Mouse (Mus musculus): ENCODE measurements around the gene Rcan2. TPM values are rescaled to one million over a fixed set of nuclear protein-coding genes. Genes with fewer than 3 reads are reported as not detected.

Gene Rcan2
- 2.6 and 3.1 TPM in 2 replicates for polyA plus RNA-seq (2011; ENCODE audit: insufficient read depth, insufficient read length, low read depth, missing spikeins)

DNA sequence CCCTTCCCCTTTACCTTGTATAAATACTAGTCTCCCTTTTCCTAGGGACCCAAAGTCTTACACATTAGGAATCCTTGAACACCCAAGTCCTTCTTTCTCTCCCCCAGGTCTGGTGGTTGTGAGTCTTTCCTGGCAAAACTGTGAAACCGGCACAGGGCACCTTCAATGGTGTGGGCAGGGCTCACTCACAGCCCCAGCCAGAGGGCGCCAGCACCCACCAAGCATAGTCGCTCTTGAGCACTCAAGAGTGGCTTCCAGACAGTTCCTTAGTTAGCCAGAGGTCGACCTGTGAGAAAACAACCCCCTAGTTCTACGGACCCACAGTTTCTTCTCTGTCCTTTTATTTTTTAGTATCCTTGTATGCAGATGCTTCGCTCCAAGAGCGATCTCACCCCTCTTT is at the start of gene Rcan2:
Gene Rcan2 (plus strand): TSS at position 275 of the 400 bp plus-strand sequence.
- Histone ChIP-seq H3K27ac (ENCODE audit: insufficient read depth, low read length) (no peak within 1 kb of the TSS), H3K27me3 (ENCODE audit: control insufficient read depth, insufficient read depth, low read length, poor library complexity, severe bottlenecking) (no peaks in the 10 kb centered on the region; the same call in 1 of the 2 replicates), H3K9ac (ENCODE audit: low read depth, poor library complexity, severe bottlenecking) (peak within 1 kb of the TSS; percentile 33), H3K4me1 (ENCODE audit: control insufficient read depth, insufficient read depth, low read length) (no peaks in the 10 kb centered on the region), H3K9me3 (replicated peaks; ENCODE audit: control insufficient read depth, insufficient read depth, low read length, poor library complexity, severe bottlenecking) (no peaks in the 10 kb centered on the region), H3K36me3 (ENCODE audit: control insufficient read depth, insufficient read depth, low read length, poor library complexity, severe bottlenecking) (no peaks in the 10 kb centered on the region), H3K4me3 (ENCODE audit: low read depth, low read length) (peak within 1 kb of the TSS; percentile 79)
- TF ChIP-seq POLR2A (IDR thresholded peaks at IDR 0.05; ENCODE audit: insufficient read depth, low read length) (no peak), CTCF (IDR thresholded peaks at IDR 0.05; ENCODE audit: low read depth, low read length) (peak; percentile 73)

DNA sequence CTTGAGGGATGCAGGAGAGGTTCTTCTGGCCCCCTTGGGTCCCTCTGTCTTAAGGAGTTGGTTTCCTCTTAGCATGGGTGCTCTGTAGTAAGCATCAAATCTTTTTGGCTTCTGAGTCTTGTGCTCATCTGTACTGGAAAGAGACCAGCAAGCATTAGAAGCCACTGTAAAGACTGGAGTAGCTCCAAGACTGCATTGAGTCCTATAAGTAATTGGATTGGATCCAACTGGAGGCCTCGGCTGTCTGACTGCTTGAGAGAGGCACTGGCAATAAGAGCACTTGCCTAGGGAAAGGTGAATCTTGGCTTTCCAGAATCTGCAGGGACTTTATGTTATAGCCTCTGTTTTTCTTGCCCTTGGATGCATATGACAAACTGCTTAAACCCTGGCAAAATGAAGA is 48.3 kb upstream of the Rcan2 start:
- Histone ChIP-seq H3K9me3 (replicated peaks; ENCODE audit: control insufficient read depth, insufficient read depth, low read length, poor library complexity, severe bottlenecking) (no peaks in the 10 kb centered on the region), H3K4me3 (ENCODE audit: low read depth, low read length) (no peak overlapping the region), H3K9ac (ENCODE audit: low read depth, poor library complexity, severe bottlenecking) (no peak overlapping the region), H3K4me1 (ENCODE audit: control insufficient read depth, insufficient read depth, low read length) (no peaks in the 10 kb centered on the region), H3K27me3 (ENCODE audit: control insufficient read depth, insufficient read depth, low read length, poor library complexity, severe bottlenecking) (no peaks in the 10 kb centered on the region), H3K36me3 (ENCODE audit: control insufficient read depth, insufficient read depth, low read length, poor library complexity, severe bottlenecking) (no peaks in the 10 kb centered on the region), H3K27ac (ENCODE audit: insufficient read depth, low read length) (no peak overlapping the region)
- TF ChIP-seq CTCF (IDR thresholded peaks at IDR 0.05; ENCODE audit: low read depth, low read length) (no peak), POLR2A (IDR thresholded peaks at IDR 0.05; ENCODE audit: insufficient read depth, low read length) (no peak), EP300 (IDR thresholded peaks at IDR 0.05; ENCODE audit: insufficient read depth, low read depth, low read length) (no peak)

DNA sequence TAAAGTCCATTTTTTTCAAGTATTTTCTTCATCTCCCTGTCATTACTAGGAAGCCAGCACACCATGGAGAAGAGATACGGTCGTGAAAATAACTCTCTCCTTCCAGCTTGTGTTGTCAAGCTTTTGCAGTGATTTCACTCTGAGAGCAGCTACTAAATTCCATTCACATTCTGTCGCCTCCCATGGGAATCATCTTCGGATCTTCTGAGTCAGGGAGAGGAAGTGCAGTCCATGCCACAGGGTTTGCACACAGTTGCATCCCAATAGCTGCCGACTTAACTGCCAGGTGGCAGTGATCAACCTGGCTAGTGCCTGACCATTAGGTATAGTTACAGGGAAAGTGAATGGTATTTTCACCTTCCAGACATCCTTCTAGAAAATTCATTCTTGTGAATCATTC is 46.5 kb upstream of the Rcan2 start:
- Histone ChIP-seq H3K27ac (ENCODE audit: insufficient read depth, low read length) (no peak overlapping the region), H3K9ac (ENCODE audit: low read depth, poor library complexity, severe bottlenecking) (no peak overlapping the region), H3K27me3 (ENCODE audit: control insufficient read depth, insufficient read depth, low read length, poor library complexity, severe bottlenecking) (no peaks in the 10 kb centered on the region), H3K9me3 (replicated peaks; ENCODE audit: control insufficient read depth, insufficient read depth, low read length, poor library complexity, severe bottlenecking) (no peaks in the 10 kb centered on the region), H3K4me1 (ENCODE audit: control insufficient read depth, insufficient read depth, low read length) (no peaks in the 10 kb centered on the region), H3K36me3 (ENCODE audit: control insufficient read depth, insufficient read depth, low read length, poor library complexity, severe bottlenecking) (no peaks in the 10 kb centered on the region), H3K4me3 (ENCODE audit: low read depth, low read length) (no peak overlapping the region)
- TF ChIP-seq EP300 (IDR thresholded peaks at IDR 0.05; ENCODE audit: insufficient read depth, low read depth, low read length) (no peak), CTCF (IDR thresholded peaks at IDR 0.05; ENCODE audit: low read depth, low read length) (no peak), POLR2A (IDR thresholded peaks at IDR 0.05; ENCODE audit: insufficient read depth, low read length) (no peak)

DNA sequence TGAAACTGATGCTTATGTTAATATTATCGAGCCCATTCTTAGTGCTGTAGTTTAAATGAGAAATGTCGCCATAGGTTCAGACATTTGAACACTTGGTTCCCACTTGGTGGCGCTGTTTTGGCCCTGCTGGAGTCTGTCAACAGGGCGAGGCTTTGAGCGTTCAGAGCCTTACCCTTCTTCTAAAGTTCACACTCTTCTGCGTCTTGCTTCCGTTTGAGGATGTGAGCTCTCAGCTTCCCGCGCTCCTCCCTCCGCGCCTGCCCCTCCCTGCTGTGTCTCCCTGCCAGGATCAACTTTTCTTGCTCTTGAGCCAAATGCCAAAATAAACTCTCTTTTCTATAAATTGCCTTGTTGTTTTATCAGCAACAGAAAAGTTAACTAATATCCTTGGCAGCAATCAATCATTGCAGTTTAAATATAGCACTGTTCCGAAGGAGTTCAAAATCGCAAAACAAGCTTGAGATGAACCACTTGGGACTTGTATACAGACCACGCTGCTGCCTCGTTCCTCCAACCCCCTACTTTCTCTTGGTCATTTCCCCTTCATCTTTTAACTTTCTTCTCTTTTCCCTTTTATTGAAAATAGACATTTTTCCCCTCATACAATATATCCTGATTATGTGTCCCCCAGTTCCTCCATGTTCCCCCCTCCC is 42.4 kb upstream of the Rcan2 start:
- H3K27me3 ChIP-seq (ENCODE audit: control insufficient read depth, insufficient read depth, low read length, poor library complexity, severe bottlenecking): no peaks in the 10 kb centered on the region
- H3K9ac ChIP-seq (ENCODE audit: low read depth, poor library complexity, severe bottlenecking): no peak overlapping the region
- no peaks in the 10 kb centered on the region for H3K36me3 ChIP-seq (ENCODE audit: control insufficient read depth, insufficient read depth, low read length, poor library complexity, severe bottlenecking)
- H3K4me1 ChIP-seq (ENCODE audit: control insufficient read depth, insufficient read depth, low read length): no peaks in the 10 kb centered on the region
- no peaks in the 10 kb centered on the region for H3K9me3 ChIP-seq (replicated peaks; ENCODE audit: control insufficient read depth, insufficient read depth, low read length, poor library complexity, severe bottlenecking)
- H3K27ac ChIP-seq (ENCODE audit: insufficient read depth, low read length): no peak overlapping the region
- no peak for TF ChIP-seq POLR2A (IDR thresholded peaks at IDR 0.05; ENCODE audit: insufficient read depth, low read length)
- no peak for TF ChIP-seq EP300 (IDR thresholded peaks at IDR 0.05; ENCODE audit: insufficient read depth, low read depth, low read length)
- peak; percentile 32 for TF ChIP-seq CTCF (IDR thresholded peaks at IDR 0.05; ENCODE audit: low read depth, low read length)
- H3K4me3 ChIP-seq (ENCODE audit: low read depth, low read length): no peak overlapping the region

DNA sequence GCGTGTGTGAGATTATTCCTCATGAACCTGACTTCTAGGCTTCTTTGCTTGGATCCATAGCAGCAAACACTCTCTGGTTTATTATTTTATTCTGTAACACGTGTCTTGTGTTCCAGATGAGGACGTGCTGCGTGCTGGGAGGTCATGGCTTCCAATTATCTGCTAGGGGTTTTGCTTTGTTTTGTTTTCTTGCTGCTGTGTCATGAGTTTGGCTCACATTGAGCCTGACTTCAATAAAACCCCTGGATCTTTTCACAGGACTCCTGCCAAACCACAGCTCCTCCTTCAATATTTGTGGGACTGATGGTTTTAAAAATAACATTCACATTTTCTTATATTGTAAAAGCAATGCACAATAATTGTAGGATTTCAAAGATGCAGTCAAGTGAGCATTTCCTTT is 16.6 kb upstream of the Rcan2 start:
- H3K9ac ChIP-seq (ENCODE audit: low read depth, poor library complexity, severe bottlenecking): no peak overlapping the region
- no peak overlapping the region for H3K27ac ChIP-seq (ENCODE audit: insufficient read depth, low read length)
- H3K4me3 ChIP-seq (ENCODE audit: low read depth, low read length): no peak overlapping the region
- H3K4me1 ChIP-seq (ENCODE audit: control insufficient read depth, insufficient read depth, low read length): no peaks in the 10 kb centered on the region
- H3K27me3 ChIP-seq (ENCODE audit: control insufficient read depth, insufficient read depth, low read length, poor library complexity, severe bottlenecking): no peaks in the 10 kb centered on the region
- H3K36me3 ChIP-seq (ENCODE audit: control insufficient read depth, insufficient read depth, low read length, poor library complexity, severe bottlenecking): no peaks in the 10 kb centered on the region
- TF ChIP-seq CTCF (IDR thresholded peaks at IDR 0.05; ENCODE audit: low read depth, low read length): no peak
- TF ChIP-seq POLR2A (IDR thresholded peaks at IDR 0.05; ENCODE audit: insufficient read depth, low read length): no peak
- TF ChIP-seq EP300 (IDR thresholded peaks at IDR 0.05; ENCODE audit: insufficient read depth, low read depth, low read length): no peak
- H3K9me3 ChIP-seq (replicated peaks; ENCODE audit: control insufficient read depth, insufficient read depth, low read length, poor library complexity, severe bottlenecking): no peaks in the 10 kb centered on the region

DNA sequence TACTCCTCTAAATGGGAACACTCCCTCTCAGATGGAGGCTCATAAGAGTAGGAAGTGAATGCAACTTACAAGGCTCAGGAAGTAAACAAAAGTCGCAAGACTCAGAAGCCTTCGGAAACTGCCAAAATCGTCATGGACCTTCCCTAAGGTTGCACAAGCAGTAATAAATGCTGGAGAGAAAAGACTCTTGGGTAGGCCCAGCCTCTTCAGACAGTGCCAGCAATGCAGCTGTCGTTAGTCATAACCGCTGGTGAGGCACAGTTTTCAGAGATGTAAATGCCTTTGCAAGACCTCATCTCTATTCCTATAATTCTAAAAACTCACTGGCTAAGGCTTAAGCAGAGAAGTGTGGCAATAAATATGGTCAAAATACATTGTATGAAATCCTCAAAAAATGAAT is 12.9 kb upstream of the Rcan2 start:
- H3K9me3 ChIP-seq (replicated peaks; ENCODE audit: control insufficient read depth, insufficient read depth, low read length, poor library complexity, severe bottlenecking): no peaks in the 10 kb centered on the region
- no peaks in the 10 kb centered on the region for H3K4me1 ChIP-seq (ENCODE audit: control insufficient read depth, insufficient read depth, low read length)
- H3K36me3 ChIP-seq (ENCODE audit: control insufficient read depth, insufficient read depth, low read length, poor library complexity, severe bottlenecking): no peaks in the 10 kb centered on the region
- TF ChIP-seq CTCF (IDR thresholded peaks at IDR 0.05; ENCODE audit: low read depth, low read length) (no peak), EP300 (IDR thresholded peaks at IDR 0.05; ENCODE audit: insufficient read depth, low read depth, low read length) (no peak), POLR2A (IDR thresholded peaks at IDR 0.05; ENCODE audit: insufficient read depth, low read length) (no peak)
- H3K9ac ChIP-seq (ENCODE audit: low read depth, poor library complexity, severe bottlenecking): no peak overlapping the region
- no peaks in the 10 kb centered on the region for H3K27me3 ChIP-seq (ENCODE audit: control insufficient read depth, insufficient read depth, low read length, poor library complexity, severe bottlenecking)
- H3K27ac ChIP-seq (ENCODE audit: insufficient read depth, low read length): no peak overlapping the region
- no peak overlapping the region for H3K4me3 ChIP-seq (ENCODE audit: low read depth, low read length)
